Mouse (Mus musculus): ENCODE results near the gene Foxf1.
A peak's percentile ranks its signal among the peaks of the same experiment; 100 is the strongest.

Foxf1 gene

DNA sequence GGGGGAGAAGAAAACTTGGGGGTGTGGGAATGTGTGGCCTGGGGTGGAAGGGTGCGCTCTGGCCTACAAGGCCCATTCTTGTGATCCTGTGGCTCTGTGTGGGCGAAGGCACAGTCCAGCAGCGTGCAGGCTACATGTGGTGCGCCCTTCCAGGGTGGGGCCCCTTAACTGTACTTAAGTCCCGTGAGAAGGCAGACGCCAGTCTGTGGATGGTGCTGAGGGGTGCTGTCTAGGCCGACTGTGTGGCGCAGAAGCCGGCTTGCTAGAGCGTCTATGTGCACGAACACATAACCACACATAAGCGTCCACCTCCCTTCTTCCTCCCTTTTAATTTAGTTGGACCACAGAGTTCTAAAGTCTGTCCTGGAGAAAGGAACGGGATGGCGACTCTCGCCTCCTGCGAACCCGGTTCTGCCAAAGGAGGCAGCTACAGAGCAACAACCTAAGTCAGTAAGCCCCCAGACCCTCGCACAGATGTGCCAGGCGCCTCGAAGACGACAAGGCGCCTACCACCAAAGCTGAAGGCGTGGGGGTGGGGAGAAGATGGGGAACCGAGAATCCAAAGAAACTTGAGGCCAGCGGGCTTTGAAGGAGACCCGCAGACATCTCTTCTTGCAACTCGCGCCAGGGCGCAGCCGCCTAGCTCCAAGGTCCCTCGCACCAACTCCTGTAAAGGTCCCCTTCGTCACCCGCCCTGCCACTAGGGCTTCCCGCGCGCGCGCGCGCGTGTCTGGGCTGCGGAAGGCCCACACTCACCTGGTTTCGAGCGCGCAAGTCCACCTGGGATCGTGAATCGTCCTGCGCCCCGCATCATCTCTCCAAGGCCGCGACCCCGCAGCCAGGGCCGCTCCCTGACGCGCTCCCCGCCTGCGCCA lies 1.7 kb upstream of the Foxf1 start:
- DNase-seq (ENCODE audit: low spot score in 2 of 2): no peak

DNA sequence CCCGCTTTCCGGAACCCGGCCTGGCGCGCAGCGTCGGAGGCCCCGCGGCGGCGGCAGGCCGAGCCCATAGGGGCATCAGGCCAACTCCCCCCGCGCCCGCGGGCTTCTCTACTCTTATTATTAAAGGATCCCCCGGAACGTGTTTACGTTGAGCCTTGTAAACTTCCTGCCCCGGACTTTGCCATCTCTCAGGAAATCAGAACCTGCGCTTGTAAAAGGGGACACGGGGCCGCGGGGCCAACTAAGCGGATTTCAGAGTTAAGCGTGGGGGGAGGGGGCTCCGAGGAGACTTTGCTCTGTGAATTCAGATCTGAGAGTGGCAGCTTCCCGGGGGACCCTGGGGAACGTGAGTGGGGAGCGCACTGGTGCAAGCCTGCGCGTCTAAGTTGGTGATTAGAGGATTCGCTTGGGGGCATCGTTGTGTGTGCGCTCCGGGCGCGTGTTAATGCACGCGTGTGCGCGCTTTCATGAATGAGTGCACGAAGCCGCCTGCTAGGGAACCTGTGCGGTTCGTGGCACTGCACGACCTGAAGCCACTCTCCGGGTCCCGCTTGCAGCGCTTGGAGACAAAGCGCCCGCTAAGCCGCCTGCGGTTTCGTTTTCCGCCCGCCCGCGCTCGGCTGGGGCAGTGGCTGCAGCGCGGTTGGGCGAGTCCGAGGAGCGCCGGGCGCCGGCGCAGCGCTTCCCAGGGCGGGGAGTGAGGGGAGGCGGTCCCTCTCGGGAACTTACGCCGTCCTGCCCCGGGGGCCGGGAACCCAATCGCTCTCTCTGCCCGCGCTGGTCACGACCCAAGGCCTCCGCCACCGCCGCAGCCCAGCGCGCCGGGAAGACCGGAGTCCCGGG lies 872 bp upstream of the Foxf1 start:
- DNase-seq (ENCODE audit: low spot score in 2 of 2): peak in 1 of 2 experiments; percentile 9

DNA sequence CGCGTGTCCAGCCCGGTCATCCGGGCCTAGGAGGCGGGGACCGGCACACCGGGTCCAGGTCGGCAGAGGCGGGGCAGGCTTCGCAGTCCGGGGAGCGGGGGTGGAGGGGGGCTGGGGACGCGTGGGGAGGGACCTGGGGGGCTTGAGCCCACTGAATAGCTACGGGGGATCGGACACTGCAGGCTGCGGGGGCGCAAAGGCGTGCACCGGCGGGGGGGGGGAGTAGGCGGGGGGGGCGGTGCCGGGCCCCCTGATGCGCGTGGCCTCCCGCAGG lies 313 bp upstream of the Foxf1 start:
- no peak for DNase-seq (ENCODE audit: low spot score in 2 of 2)

DNA sequence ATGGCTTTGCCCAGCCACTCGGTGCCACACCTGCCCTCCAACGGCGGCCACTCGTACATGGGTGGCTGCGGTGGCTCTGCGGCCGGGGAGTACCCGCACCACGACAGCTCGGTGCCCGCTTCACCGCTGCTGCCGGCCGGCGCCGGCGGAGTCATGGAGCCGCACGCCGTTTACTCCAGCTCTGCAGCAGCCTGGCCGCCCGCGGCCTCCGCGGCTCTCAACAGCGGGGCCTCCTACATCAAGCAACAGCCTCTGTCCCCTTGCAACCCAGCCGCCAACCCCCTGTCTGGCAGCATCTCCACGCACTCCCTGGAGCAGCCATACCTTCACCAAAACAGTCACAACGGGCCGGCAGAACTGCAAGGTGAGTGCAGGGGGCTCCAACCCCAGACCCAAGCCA lies 825 bp downstream of the Foxf1 start:
- DNase-seq (ENCODE audit: low spot score in 2 of 2): no peak

- DNase-seq (ENCODE audit: low spot score in 2 of 2): no peak
Observed at GRCm38 (mm10) chr8:121085561-121085960, 1.4 kb downstream of the Foxf1 start.

GRCm38 (mm10) chr8:121086004-121086900 lies 2.1 kb downstream of the Foxf1 start:
- DNase-seq (ENCODE audit: low spot score in 2 of 2): no peak

DNA sequence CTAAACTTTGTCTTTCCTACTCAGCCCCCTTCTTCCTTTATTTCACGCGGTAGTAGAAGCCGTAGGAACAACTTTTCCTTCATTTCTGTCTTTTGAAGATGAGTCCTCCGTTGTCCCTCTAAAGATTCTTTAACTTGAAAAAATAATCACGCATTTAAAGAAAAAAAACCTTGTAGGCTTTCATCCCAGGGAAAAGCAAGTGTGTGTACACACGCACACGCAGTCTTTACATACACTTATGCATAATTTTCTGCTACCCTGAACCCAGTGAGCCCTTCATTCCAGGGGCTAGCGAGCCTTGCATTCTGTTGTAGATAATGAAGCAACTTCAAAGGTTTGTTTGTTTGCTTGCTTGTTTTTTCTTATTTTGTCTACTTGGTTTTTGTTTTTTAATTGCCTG lies 4.1 kb downstream of the Foxf1 start:
- no peak for DNase-seq (ENCODE audit: low spot score in 2 of 2)

DNA sequence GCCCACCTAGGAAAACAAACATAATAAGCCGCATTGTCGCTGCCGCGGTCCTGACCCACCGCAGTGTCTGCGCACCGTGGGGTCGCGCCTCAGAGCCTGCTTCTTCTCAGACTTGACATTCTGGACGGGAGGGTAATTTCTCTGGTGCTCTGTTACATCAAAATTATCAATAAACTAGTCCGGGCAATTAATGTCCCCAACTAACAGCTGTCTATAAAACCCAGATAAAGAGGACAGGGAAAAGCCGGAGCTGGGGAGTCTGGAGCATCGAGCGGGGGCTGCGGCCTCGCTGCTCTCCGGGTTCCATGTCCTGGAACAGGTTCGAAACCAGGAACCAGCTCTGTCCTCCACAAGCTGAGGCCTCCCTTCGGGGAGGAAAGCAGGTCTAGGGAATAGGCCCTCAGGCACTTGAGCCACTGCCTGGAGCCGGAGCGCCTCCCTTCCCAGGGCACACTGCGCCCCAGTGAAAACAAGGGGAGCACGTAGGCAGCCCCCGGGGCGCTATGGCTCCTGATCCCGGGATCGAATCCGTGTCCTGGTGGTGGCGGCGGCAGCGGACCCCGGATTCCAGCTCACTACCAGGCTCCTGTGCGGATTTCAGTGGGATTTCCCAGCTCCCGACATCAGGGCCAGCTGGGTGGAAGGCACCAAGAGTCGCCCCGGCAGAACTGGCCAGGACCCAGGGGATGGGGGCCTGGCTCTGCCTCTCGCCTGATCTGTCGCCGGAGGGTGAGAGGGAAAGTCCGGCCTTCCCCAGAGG lies 4.9 kb downstream of the Foxf1 start:
- no peak for DNase-seq (ENCODE audit: low spot score in 2 of 2)

DNA sequence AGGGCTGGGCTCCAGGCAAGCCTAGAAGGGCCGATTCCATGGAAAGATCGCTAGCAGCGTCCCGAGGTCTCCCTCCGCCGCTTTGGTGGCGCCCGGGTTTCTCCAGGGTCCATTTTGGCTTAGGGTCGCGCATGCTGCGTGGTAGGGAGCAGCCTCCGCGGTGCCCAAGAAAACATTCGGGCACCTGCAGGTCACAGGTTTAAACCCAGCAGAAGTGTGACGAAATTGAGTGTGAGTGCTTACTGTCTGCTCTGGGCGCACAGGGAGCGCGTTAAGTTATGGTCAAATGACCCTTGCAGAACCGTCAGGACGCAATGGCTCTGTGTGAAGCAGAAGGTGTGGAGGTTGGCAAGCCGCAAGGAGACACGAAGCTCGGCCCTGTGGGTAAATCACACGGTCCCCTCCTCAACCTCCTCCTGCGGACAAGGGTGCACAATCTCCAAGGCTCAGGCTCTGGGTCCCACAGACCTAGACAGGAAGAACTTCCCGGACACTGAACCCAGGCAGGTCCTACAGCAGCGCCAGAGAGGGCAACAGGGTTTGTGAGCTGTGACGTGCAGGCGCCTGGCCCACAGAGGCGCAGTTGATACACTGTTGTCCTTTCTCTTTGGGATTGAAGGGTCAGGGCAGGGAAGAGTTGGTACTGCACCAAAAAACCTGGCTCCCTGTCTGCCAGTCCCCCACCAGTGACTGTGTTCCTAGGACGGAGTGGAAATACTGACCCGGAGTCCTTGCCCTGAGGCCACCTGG lies 5.6 kb downstream of the Foxf1 start:
- no peak for DNase-seq (ENCODE audit: low spot score in 2 of 2)

GRCm38 (mm10) chr8:121090716-121091115 lies 6.5 kb downstream of the Foxf1 start:
- no peak for DNase-seq (ENCODE audit: low spot score in 2 of 2)

DNA sequence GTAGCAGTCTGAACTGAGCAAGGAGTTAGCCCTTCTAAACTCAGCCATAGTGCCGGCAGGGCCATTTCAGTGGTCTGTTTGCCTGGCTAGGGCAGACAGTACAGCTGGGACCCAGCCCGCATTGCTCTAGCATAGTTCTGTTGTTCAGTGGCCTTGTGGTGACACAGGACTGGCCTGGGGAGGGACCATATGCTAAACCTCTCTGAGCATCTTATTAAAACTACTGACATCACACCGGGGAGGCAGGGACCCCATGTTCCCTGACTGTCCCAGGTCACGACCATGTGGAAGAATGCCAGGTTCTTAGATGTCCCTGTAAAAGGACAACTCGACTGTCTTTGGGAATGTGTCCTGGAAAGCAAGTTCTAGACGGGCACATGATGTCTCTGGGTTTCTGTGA lies 8.0 kb downstream of the Foxf1 start:
- no peak for DNase-seq (ENCODE audit: low spot score in 2 of 2)

DNA sequence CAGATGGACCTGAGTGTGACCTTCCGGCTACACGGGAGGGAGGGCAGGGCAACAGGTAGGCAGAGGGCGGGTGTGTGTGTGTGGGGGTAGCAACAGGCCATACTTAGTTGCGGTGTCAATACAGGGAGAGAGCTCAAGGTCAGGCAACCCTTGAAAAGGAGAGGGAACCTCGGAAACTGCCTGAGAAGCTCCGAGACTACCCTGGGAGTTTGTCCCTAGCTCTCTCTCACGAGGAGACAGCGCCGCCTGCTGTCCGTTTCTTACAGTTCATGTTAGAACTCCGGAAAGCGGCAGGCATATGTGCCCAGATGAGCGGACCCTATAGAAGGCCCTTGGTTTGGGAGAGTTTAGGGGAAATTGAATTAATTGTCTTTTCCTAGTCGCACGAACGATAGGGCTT lies 8.4 kb downstream of the Foxf1 start:
- peak; percentile 51 to 71 for DNase-seq (ENCODE audit: low spot score in 2 of 2)

GRCm38 (mm10) chr8:121093496-121093895 lies 9.3 kb downstream of the Foxf1 start:
- DNase-seq (ENCODE audit: low spot score in 2 of 2): no peak

- DNase-seq (ENCODE audit: low spot score in 2 of 2): peak; percentile 50 to 73
Observed at GRCm38 (mm10) chr8:121104049-121104818, 20.0 kb downstream of the Foxf1 start.

GRCm38 (mm10) chr8:121107668-121108656 lies 23.8 kb downstream of the Foxf1 start, which contains the start of gene Mthfsd:
Gene Mthfsd (minus strand): TSS chr8:121108392.
- peak; percentile 94 to 96 for DNase-seq (ENCODE audit: low spot score in 2 of 2)

GRCm38 (mm10) chr8:121108657-121109056 lies 24.5 kb downstream of the Foxf1 start:
- DNase-seq (ENCODE audit: low spot score in 2 of 2): no peak

DNA sequence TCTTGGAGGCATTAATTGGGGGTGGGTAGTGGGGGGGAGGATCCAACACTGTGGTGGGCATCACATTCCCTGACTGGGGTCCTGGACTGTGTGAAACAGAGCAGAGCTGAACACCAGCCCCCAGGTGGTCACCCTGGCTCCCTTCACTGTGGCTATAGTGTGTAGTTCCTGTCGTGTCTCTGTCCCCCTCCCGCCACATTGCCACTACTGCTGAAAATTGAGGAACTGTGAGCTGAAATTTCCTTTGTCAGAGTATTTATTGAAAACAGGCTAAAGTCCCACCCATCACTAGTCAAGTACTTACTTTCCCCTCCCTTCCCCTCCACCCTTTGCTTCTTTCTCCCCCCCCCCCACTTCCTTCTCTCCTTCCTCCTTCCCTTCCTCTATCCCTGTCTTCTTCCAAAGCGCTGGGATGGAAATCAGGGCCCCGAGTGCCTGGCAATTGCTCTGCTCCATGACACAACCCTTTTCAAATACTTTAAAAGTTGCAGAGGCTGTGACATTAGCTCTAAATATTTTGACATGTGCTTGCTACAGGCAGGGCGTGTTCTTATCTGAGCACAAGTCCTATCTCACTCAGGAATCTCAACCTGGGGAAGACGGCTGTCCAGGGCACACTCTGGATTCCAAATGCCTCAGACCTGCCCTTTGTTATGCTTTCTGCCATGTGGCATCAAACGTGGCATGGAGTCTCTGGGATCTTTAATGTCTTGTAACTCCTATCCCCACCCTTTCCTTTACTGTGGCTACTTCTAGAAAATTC lies 27.1 kb downstream of the Foxf1 start:
- no peak for DNase-seq (ENCODE audit: low spot score in 2 of 2)

GRCm38 (mm10) chr8:121113261-121113660 lies 29.1 kb downstream of the Foxf1 start:
- peak; percentile 82 to 89 for DNase-seq (ENCODE audit: low spot score in 2 of 2)
